In the genomic region with DNA sequence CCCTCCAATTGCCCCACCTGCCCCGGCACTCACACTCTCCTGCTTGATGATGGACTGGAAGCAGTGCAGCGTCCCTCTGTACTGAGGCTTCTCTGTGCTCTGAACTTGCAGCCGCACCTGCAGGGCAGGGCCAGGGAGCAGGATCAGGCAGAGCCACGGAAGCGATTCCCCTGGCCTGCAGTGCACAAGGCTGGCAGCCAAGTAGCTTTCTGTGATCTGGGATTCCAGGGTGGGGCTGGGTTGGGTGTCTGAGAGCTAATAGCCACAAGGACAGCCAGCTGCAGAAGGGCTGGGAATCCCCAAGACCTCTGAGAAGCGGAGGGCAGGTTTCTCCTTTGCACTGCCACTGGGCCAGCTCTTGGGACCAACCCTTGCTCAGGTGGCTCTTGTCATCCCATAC, we compare ENCODE assay signal across 14 mouse cellular contexts.
"Had no signal": no experiment of that assay in that cellular context is flagged by ENCODE, and none has a peak within 500 bp of the region (broad histone marks: within the 10 kb centered on the region; RNA-seq: fewer than 3 reads in every experiment).

No protein-coding gene starts in this region.

- H3K27ac ChIP-seq: left cerebral cortex, adult 2 months; limb, embryonic 10.5 days; liver, embryonic 15.5 days; midbrain, embryonic 15.5 days; neural tube, embryonic 12.5 days; stomach, embryonic 15.5 days had no signal

- DNase-seq: kidney, postnatal 10 days; kidney, postnatal 4 days; lung, adult 2 months; lung, postnatal 36 days; right cerebral cortex, postnatal 4 days; thymus, adult 2 months; thymus, postnatal 25 days had no signal

- H3K4me3 ChIP-seq: left cerebral cortex, adult 2 months; limb, embryonic 10.5 days; liver, embryonic 15.5 days; midbrain, embryonic 15.5 days; neural tube, embryonic 12.5 days; stomach, embryonic 15.5 days had no signal

- ATAC-seq: lung, postnatal 0 days had no signal
